Mouse (Mus musculus) MEL (cell line): ENCODE measurements at regions not wholly inside any gene's neighbourhood (a gene's known extent, or its start where the extent isn't known, plus 50 kb on each side); places are given as distances from the start of the nearest gene placed in this dataset.

ENCODE experiments used
- DNase-seq: peaks from one replicate; pipeline ENCODE4 v3.0.0; 2011; ENCODE audit warnings: low read depth, low spot score
- H3K27ac ChIP-seq: 2 replicates; pipeline ENCODE4 v1.5.1; 2012; ENCODE audit warnings: low read depth, mild to moderate bottlenecking, control low read depth, low read length, moderate library complexity; ENCODE audit not compliant: control insufficient read depth
- H3K27me3 ChIP-seq, 2 experiments: fragments of 150-350 bp in 1 of 2; sonication (generic) in 1 of 2; 2 replicates each; pipeline ENCODE4 v1.6.1; 2012; ENCODE audit warnings: low read length in 2 of 2, mild to moderate bottlenecking in 2 of 2, improper control_type of control experiment in 1 of 2, moderate library complexity in 1 of 2; ENCODE audit not compliant: insufficient read depth in 2 of 2, control insufficient read depth in 1 of 2
- H3K36me3 ChIP-seq, 2 experiments: 2 replicates each; pipeline ENCODE4 v1.6.1; 2012 to 2014; ENCODE audit warnings: low read length in 2 of 2, improper control_type of control experiment in 1 of 2, inconsistent platforms in 1 of 2, mild to moderate bottlenecking in 1 of 2; ENCODE audit not compliant: insufficient read depth in 2 of 2, control insufficient read depth in 1 of 2
- H3K4me1 ChIP-seq, 2 experiments: fragments of 150-350 bp in 1 of 2; sonication (generic) in 1 of 2; 2 replicates each; pipeline ENCODE4 v1.6.1; 2012; ENCODE audit warnings: low read length in 2 of 2, improper control_type of control experiment in 1 of 2, mild to moderate bottlenecking in 1 of 2; ENCODE audit not compliant: insufficient read depth in 2 of 2, control insufficient read depth in 1 of 2
- H3K4me3 ChIP-seq, 2 experiments: fragments of 150-350 bp in 1 of 2; sonication (generic) in 1 of 2; 2 replicates each; pipeline ENCODE4 v1.5.1; 2012; ENCODE audit warnings: low read depth in 2 of 2, low read length in 2 of 2, mild to moderate bottlenecking in 2 of 2, moderate library complexity in 2 of 2, control low read depth in 1 of 2, improper control_type of control experiment in 1 of 2; ENCODE audit not compliant: control insufficient read depth in 1 of 2, insufficient read depth in 1 of 2
- H3K79me2 ChIP-seq: 2 replicates; pipeline ENCODE4 v1.6.1; 2012; ENCODE audit warnings: mild to moderate bottlenecking, low read length, moderate library complexity; ENCODE audit not compliant: control insufficient read depth, poor library complexity, insufficient read depth
- H3K9ac ChIP-seq: 2 replicates; pipeline ENCODE4 v1.6.1; 2012; ENCODE audit warnings: low read depth, mild to moderate bottlenecking, control low read depth, low read length, moderate library complexity; ENCODE audit not compliant: control insufficient read depth, poor library complexity, severe bottlenecking
- H3K9me3 ChIP-seq: fragments of 150-350 bp; sonication (generic); replicated peaks from 2 replicates; pipeline ENCODE4 v1.6.1; 2012; ENCODE audit warnings: mild to moderate bottlenecking, low read length, improper control_type of control experiment, moderate library complexity; ENCODE audit not compliant: insufficient read depth
- BHLHE40 ChIP-seq: IDR thresholded peaks from 2 replicates; pipeline ENCODE4 v1.6.1; 2012; ENCODE audit warnings: low read depth, mild to moderate bottlenecking, inconsistent platforms, low read length, improper control_type of control experiment, borderline replicate concordance
- CTCF ChIP-seq, 3 experiments: IDR thresholded peaks in 2 of 3; conservative IDR thresholded peaks in 1 of 3; 2 replicates each; pipeline ENCODE4 v1.5.1; 2011 to 2012; ENCODE audit warnings: low read length in 3 of 3, low read depth in 2 of 3, mild to moderate bottlenecking in 2 of 3, improper control_type of control experiment in 1 of 3, inconsistent platforms in 1 of 3, mixed read lengths in 1 of 3, moderate library complexity in 1 of 3; ENCODE audit not compliant: control insufficient read depth in 1 of 3, insufficient read depth in 1 of 3, poor library complexity in 1 of 3, severe bottlenecking in 1 of 3
- E2F4 ChIP-seq: IDR thresholded peaks from 2 replicates; pipeline ENCODE4 v1.6.1; 2011; ENCODE audit warnings: low read depth, low read length, improper control_type of control experiment, borderline replicate concordance
- ELF1 ChIP-seq: IDR thresholded peaks from 2 replicates; pipeline ENCODE4 v1.6.1; 2014; ENCODE audit warnings: low read depth, mild to moderate bottlenecking, inconsistent platforms, low read length, improper control_type of control experiment, moderate library complexity
- HCFC1 ChIP-seq: IDR thresholded peaks from 2 replicates; pipeline ENCODE4 v1.6.1; 2012; ENCODE audit warnings: low read depth, mild to moderate bottlenecking, inconsistent platforms, low read length, improper control_type of control experiment, moderate library complexity
- MAX ChIP-seq: IDR thresholded peaks from 2 replicates; pipeline ENCODE4 v1.6.1; 2011; ENCODE audit warnings: low read length, improper control_type of control experiment
- MXI1 ChIP-seq: IDR thresholded peaks from 2 replicates; pipeline ENCODE4 v1.6.1; 2011; ENCODE audit warnings: mild to moderate bottlenecking, low read depth, low read length, improper control_type of control experiment
- MYB ChIP-seq: IDR thresholded peaks from 2 replicates; pipeline ENCODE4 v1.6.1; 2011; ENCODE audit warnings: mild to moderate bottlenecking, low read depth, low read length, improper control_type of control experiment
- POLR2AphosphoS2 ChIP-seq: IDR thresholded peaks from 2 replicates; pipeline ENCODE4 v1.6.1; 2011; ENCODE audit warnings: low read length, improper control_type of control experiment
- POLR2AphosphoS5 ChIP-seq: IDR thresholded peaks from 2 replicates; pipeline ENCODE4 v1.6.1; 2012; ENCODE audit warnings: low read depth, borderline replicate concordance, mild to moderate bottlenecking, inconsistent platforms, low read length, moderate library complexity, mixed read lengths
- RAD21 ChIP-seq: IDR thresholded peaks from 2 replicates; pipeline ENCODE4 v1.6.1; 2011; ENCODE audit warnings: mild to moderate bottlenecking, low read depth, low read length, improper control_type of control experiment
- SMC3 ChIP-seq: IDR thresholded peaks from 2 replicates; pipeline ENCODE4 v1.6.1; 2011; ENCODE audit warnings: low read depth, low read length, improper control_type of control experiment
- TAL1 ChIP-seq: IDR thresholded peaks from 2 replicates; pipeline ENCODE4 v1.6.1; 2012; ENCODE audit warnings: mild to moderate bottlenecking, inconsistent platforms, low read length, moderate library complexity, mixed read lengths
- UBTF ChIP-seq: IDR thresholded peaks from 2 replicates; pipeline ENCODE4 v1.6.1; 2012; ENCODE audit warnings: low read depth, mild to moderate bottlenecking, inconsistent platforms, low read length, improper control_type of control experiment, moderate library complexity, borderline replicate concordance; ENCODE audit not compliant: insufficient read depth
- USF2 ChIP-seq, 2 experiments: IDR thresholded peaks; 2 replicates each; pipeline ENCODE4 v1.6.1; 2011 to 2012; ENCODE audit warnings: improper control_type of control experiment in 2 of 2, low read length in 2 of 2, borderline replicate concordance in 1 of 2, inconsistent platforms in 1 of 2, low read depth in 1 of 2, mild to moderate bottlenecking in 1 of 2; ENCODE audit not compliant: insufficient read depth in 1 of 2
- ZC3H11A ChIP-seq: IDR thresholded peaks from 2 replicates; pipeline ENCODE4 v1.6.1; 2012; ENCODE audit warnings: low read depth, mild to moderate bottlenecking, inconsistent platforms, low read length, improper control_type of control experiment
- ZNF384 ChIP-seq: IDR thresholded peaks from 2 replicates; pipeline ENCODE4 v1.6.1; 2012; ENCODE audit warnings: low read depth, mild to moderate bottlenecking, inconsistent platforms, low read length, improper control_type of control experiment

DNA sequence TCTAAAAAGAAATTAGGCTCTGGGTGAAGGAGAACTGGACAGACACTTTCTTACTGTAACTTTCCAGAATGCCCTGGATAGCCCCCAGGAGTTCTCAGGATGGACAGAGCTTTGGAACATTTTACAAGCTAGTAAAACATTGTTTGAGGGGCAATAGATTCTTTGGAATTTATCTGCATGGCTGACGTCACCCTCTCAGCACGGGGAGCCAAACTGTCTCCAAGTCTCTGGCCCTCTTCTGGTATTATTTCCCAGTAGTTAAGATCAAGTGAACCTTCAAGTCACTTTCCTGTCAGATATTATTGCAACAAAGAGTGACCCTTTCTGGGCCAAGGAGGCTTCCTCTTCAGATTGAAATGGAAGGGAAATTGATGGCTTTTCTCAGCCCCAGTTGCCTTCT is 192.3 kb upstream of the Bmper start:
- DNase-seq, result no peak
- Histone ChIP-seq H3K27ac (no peak overlapping the region), H3K4me1 (no peaks in the 10 kb centered on the region), H3K9me3 (no peaks in the 10 kb centered on the region), H3K36me3 (no peaks in the 10 kb centered on the region), H3K79me2 (no peaks in the 10 kb centered on the region), H3K9ac (no peak overlapping the region), H3K4me3 (no peak overlapping the region), H3K27me3 (no peaks in the 10 kb centered on the region)
- TF ChIP-seq MXI1, result no peak
- no peak for TF ChIP-seq CTCF (IDR thresholded peaks at IDR 0.05 in 2 of 3, conservative IDR thresholded peaks at IDR 0.05 in 1 of 3; ENCODE audit: control insufficient read depth in 1 of 3, insufficient read depth in 1 of 3, low read depth in 2 of 3, low read length in 3 of 3, poor library complexity in 1 of 3, severe bottlenecking in 1 of 3)
- TF ChIP-seq MYB, result no peak
- TF ChIP-seq POLR2AphosphoS2, result no peak
- TF ChIP-seq HCFC1, result no peak
- no peak for TF ChIP-seq BHLHE40
- TF ChIP-seq USF2 (IDR thresholded peaks at IDR 0.05; ENCODE audit: borderline replicate concordance in 1 of 2, insufficient read depth in 1 of 2, low read depth in 1 of 2, low read length in 2 of 2), result no peak
- TF ChIP-seq POLR2AphosphoS5, result no peak

DNA sequence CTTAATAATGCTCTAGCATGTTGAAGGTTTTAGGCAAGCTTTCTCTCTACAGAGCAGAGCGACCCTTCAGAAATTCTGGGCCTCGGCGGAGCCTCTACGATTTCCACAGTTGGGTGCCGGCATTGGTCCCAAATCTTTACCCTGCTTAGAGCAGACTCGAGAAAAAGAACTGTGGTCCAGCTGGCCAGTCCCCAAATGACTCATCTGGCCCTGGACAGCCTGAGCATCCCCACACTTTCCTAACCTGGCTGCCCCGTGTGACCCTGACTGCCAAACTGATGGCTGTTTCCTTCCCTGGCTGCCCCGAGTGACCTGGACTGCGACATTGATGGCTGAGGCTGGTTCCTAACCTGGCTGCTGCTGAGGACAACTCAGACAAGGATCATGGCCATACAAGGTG is 191.0 kb upstream of the Bmper start:
- TF ChIP-seq ZC3H11A (no peak), ELF1 (no peak), SMC3 (no peak), UBTF (no peak), E2F4 (no peak), TAL1 (no peak), ZNF384 (no peak)
- H3K27me3 ChIP-seq, result no peaks in the 10 kb centered on the region
- H3K27ac ChIP-seq, result no peak overlapping the region
- H3K9me3 ChIP-seq, result no peaks in the 10 kb centered on the region
- H3K36me3 ChIP-seq, result no peaks in the 10 kb centered on the region
- H3K4me3 ChIP-seq, result no peak overlapping the region
- no peak overlapping the region for H3K9ac ChIP-seq
- H3K79me2 ChIP-seq, result no peaks in the 10 kb centered on the region
- H3K4me1 ChIP-seq, result no peaks in the 10 kb centered on the region
- DNase-seq, result no peak

DNA sequence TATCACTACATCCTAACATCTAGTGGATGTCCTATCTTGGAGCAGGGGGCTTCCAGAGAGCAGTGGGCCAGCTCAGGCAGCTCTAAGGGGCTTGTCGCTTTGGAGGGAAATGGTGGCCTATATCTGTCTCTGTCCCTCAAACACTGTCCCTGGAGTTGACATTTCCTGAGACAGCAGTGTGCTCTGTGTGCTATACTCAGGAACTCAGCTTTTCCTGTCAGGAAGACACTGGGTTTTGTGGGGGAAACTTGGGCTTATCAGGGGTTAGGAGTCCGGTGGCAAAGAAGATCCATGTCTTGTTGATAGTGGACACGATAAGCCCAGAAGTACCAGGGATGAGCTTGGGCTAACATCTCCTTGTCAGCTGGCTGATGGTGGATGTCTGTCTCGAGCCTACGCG is 187.6 kb upstream of the Bmper start:
- Histone ChIP-seq H3K79me2 (no peaks in the 10 kb centered on the region), H3K27me3 (no peaks in the 10 kb centered on the region), H3K9me3 (no peaks in the 10 kb centered on the region), H3K36me3 (no peaks in the 10 kb centered on the region), H3K9ac (no peak overlapping the region), H3K4me3 (no peak overlapping the region), H3K27ac (no peak overlapping the region), H3K4me1 (no peaks in the 10 kb centered on the region)
- no peak for TF ChIP-seq HCFC1
- TF ChIP-seq RAD21, result no peak
- no peak for TF ChIP-seq MAX
- DNase-seq, result no peak
